Mouse (Mus musculus) ES-E14 (cell line): ENCODE measurements around the gene Mlh3. TPM values are rescaled to one million over a fixed set of nuclear protein-coding genes. Genes with fewer than 3 reads are reported as not detected.

Source experiments
- DNase-seq: peaks from one replicate; pipeline ENCODE4 v3.0.0-alpha.2; 2013; ENCODE audit warnings: low read depth, low spot score
- H3K27ac ChIP-seq: 2 replicates; pipeline ENCODE4 v1.5.1; 2012; ENCODE audit warnings: low read depth, mild to moderate bottlenecking, low read length, moderate library complexity, mixed read lengths; ENCODE audit not compliant: poor library complexity, insufficient read depth, severe bottlenecking
- H3K36me3 ChIP-seq: 2 replicates; pipeline ENCODE4 v1.6.1; 2012; ENCODE audit warnings: mild to moderate bottlenecking, low read length, moderate library complexity, mixed read lengths; ENCODE audit not compliant: control insufficient read depth, poor library complexity, insufficient read depth, severe bottlenecking
- H3K4me1 ChIP-seq, 2 experiments: fragments of 150-350 bp in 1 of 2; sonication (generic) in 1 of 2; 2 replicates each; pipeline ENCODE4 v1.6.1; 2012; ENCODE audit warnings: low read length in 2 of 2, mild to moderate bottlenecking in 1 of 2, mixed read lengths in 1 of 2; ENCODE audit not compliant: control insufficient read depth in 2 of 2, insufficient read depth in 2 of 2, poor library complexity in 1 of 2
- H3K4me3 ChIP-seq, 2 experiments: fragments of 150-350 bp in 1 of 2; sonication (generic) in 1 of 2; 2 replicates each; pipeline ENCODE4 v1.5.1; 2012; ENCODE audit warnings: low read length in 2 of 2, low read depth in 1 of 2, mild to moderate bottlenecking in 1 of 2, mixed read lengths in 1 of 2; ENCODE audit not compliant: insufficient read depth in 1 of 2, poor library complexity in 1 of 2, severe bottlenecking in 1 of 2
- H3K9ac ChIP-seq: 2 replicates; pipeline ENCODE4 v1.6.1; 2012; ENCODE audit warnings: low read depth, mild to moderate bottlenecking, low read length, mixed read lengths; ENCODE audit not compliant: poor library complexity, insufficient read depth, severe bottlenecking
- H3K9me3 ChIP-seq: fragments of 150-350 bp; sonication (generic); 2 replicates; pipeline ENCODE4 v1.6.1; 2012; ENCODE audit warnings: low read depth, mild to moderate bottlenecking, low read length; ENCODE audit not compliant: control insufficient read depth, insufficient read depth
- CHD2 ChIP-seq: IDR thresholded peaks from 2 replicates; pipeline ENCODE4 v1.6.1; 2014; ENCODE audit warnings: mild to moderate bottlenecking, low read depth, low read length, inconsistent platforms
- HCFC1 ChIP-seq: IDR thresholded peaks from 2 replicates; pipeline ENCODE4 v1.6.1; 2012; ENCODE audit warnings: low read length, inconsistent platforms, borderline replicate concordance; ENCODE audit not compliant: insufficient read depth
- MAFK ChIP-seq: IDR thresholded peaks from 2 replicates; pipeline ENCODE4 v1.6.1; 2014; ENCODE audit warnings: mild to moderate bottlenecking, low read depth, low read length, inconsistent platforms; ENCODE audit not compliant: insufficient read depth
- ZC3H11A ChIP-seq: IDR thresholded peaks from 2 replicates; pipeline ENCODE4 v1.6.1; 2012; ENCODE audit warnings: low read depth, mild to moderate bottlenecking, inconsistent platforms, low read length, borderline replicate concordance
- ZNF384 ChIP-seq: IDR thresholded peaks from 2 replicates; pipeline ENCODE4 v1.6.1; 2012; ENCODE audit warnings: low read depth, low read length, inconsistent platforms
- in situ Hi-C, 2 experiments: fragments of 600-800 bp; cut with MboI; formaldehyde crosslinking; loops; one replicate each; pipeline ENCODE4 v1.15.1; 2025; ENCODE audit warnings: low sequenced_read_pairs in 2 of 2, inconsistent platforms in 1 of 2; ENCODE audit not compliant: unreplicated experiment in 2 of 2
- total RNA-seq: library from RNA; depleted of rRNA; stranded (reverse); fragments of 300-350 nt; gene quantifications from 2 replicates; pipeline ENCODE4 v1.2.3, GENCODE M21; 2012

The Mlh3 gene
- total RNA-seq, 1 experiment = 13.1 TPM

- Histone ChIP-seq H3K9ac (no peak overlapping the region), H3K36me3 (0 out of 2 replicates have a peak, but pooled peaks cover 3% of the 10 kb centered on the region), H3K4me3 (no peak overlapping the region), H3K27ac (no peak overlapping the region), H3K9me3 (no peaks in the 10 kb centered on the region), H3K4me1 (0 out of 4 replicates have a peak, but pooled peaks cover 0 to 2% of the 10 kb centered on the region in 2 experiments)
- in situ Hi-C loops = no loop called here
- no peak for DNase-seq
- TF ChIP-seq MAFK (no peak), CHD2 (no peak), ZC3H11A (no peak), HCFC1 (no peak), ZNF384 (no peak)
Observed at GRCm38 (mm10) chr12:85257008-85257639, 13.3 kb downstream of the Mlh3 start.

- H3K27ac ChIP-seq = no peak overlapping the region
- H3K9ac ChIP-seq = no peak overlapping the region
Observed at GRCm38 (mm10) chr12:85256074-85256751, 14.2 kb downstream of the Mlh3 start.

GRCm38 (mm10) chr12:85252083-85252482 is 18.3 kb downstream of the Mlh3 start:
- Histone ChIP-seq H3K9ac (no peak overlapping the region), H3K27ac (no peak overlapping the region), H3K36me3 (no peaks in the 10 kb centered on the region), H3K9me3 (peaks cover 5% of the 10 kb centered on the region; the same call in 1 of the 2 replicates), H3K4me3 (no peak overlapping the region), H3K4me1 (0 out of 4 replicates have a peak, but pooled peaks cover 0 to 2% of the 10 kb centered on the region in 2 experiments)
- DNase-seq = no peak
- no peak for TF ChIP-seq ZC3H11A
- TF ChIP-seq CHD2 = no peak
- no peak for TF ChIP-seq ZNF384
- TF ChIP-seq MAFK = no peak
- no peak for TF ChIP-seq HCFC1
- in situ Hi-C loops = no loop called here

More at GRCm38 (mm10) chr12:85256074-85256751, 14.2 kb downstream of the Mlh3 start:
- Histone ChIP-seq H3K9me3 (no peaks in the 10 kb centered on the region), H3K4me3 (no peak overlapping the region), H3K36me3 (0 out of 2 replicates have a peak, but pooled peaks cover 3% of the 10 kb centered on the region), H3K4me1 (0 out of 4 replicates have a peak, but pooled peaks cover 0 to 2% of the 10 kb centered on the region in 2 experiments)
- TF ChIP-seq ZNF384 (no peak), CHD2 (no peak)
- in situ Hi-C loops = no loop called here
- DNase-seq = no peak

GRCm38 (mm10) chr12:85237553-85237952 is 32.8 kb downstream of the Mlh3 start:
- Histone ChIP-seq H3K4me3 (no peak overlapping the region), H3K4me1 (no peaks in the 10 kb centered on the region), H3K9ac (no peak overlapping the region), H3K9me3 (no peaks in the 10 kb centered on the region), H3K36me3 (peaks cover 7% of the 10 kb centered on the region; the same call in 1 of the 2 replicates), H3K27ac (no peak overlapping the region)
- in situ Hi-C loops = no loop called here
- TF ChIP-seq HCFC1 (no peak), CHD2 (no peak), ZC3H11A (no peak), ZNF384 (no peak), MAFK (no peak)
- no peak for DNase-seq
